Mouse (Mus musculus): ENCODE measurements around the gene Garem2.

Gene Garem2

GRCm38 (mm10) chr5:30111771-30112170 is 6.8 kb downstream of the Garem2 start:
- no peak for DNase-seq (ENCODE audit: low spot score)

GRCm38 (mm10) chr5:30112533-30113068 is 7.6 kb downstream of the Garem2 start:
- DNase-seq (ENCODE audit: low spot score), result no peak

DNA sequence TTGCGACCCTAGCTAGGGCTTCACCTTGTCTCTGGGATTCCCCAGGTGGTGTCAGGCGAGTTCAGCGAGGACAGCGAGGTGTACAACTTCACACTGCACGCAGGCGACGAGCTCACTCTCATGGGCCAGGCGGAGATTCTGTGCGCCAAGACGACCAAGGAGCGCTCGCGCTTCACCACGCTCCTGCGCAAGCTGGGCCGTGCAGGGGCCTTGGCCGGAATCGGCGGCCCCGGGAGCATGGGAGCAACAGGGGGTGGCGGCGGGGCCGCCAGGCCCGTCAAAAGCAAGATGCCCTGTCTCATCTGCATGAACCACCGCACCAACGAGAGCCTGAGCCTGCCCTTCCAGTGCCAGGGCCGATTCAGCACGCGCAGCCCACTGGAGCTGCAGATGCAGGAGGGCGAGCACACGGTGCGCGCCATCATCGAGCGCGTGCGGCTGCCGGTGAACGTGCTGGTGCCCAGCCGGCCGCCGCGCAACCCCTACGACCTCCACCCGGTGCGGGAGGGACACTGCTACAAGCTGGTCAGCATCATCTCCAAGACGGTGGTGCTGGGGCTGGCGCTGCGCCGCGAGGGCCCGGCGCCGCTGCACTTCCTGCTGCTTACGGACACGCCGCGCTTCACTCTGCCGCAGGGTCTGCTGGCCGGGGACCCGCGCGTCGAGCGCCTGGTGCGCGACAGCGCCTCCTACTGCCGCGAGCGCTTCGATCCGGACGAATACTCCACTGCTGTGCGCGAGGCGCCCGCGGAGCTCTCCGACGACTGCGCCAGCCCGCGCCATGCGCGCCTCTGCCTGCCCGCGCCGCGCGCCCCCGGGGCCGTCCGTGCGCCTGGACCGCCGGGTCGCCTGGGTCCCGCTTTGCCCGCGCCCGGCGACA is 9.2 kb downstream of the Garem2 start:
- no peak for DNase-seq (ENCODE audit: low spot score)

- DNase-seq (ENCODE audit: low spot score), result no peak
Measured at GRCm38 (mm10) chr5:30114761-30115140, 9.8 kb downstream of the Garem2 start.

GRCm38 (mm10) chr5:30115718-30116117 is 10.8 kb downstream of the Garem2 start:
- DNase-seq (ENCODE audit: low spot score), result no peak

DNA sequence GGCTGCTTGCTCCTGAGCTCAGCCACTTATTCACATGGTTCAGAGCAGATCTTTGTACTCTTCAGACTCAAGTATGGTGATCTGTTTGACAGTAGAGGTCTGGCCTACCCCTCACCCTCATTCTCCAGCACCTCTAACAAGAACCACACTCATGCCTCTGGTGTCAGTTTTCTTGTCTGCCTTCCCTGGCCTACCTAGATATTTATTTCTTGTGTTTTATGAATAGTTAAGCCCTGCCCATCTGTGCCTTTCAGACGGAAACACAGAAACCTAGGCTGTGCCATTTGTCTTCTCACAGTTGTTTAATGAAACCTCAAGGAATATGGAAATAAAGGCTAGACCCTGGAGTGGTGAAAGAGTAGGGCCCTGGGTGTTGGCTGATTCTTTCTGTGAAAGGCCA is 13.1 kb downstream of the Garem2 start:
- DNase-seq (ENCODE audit: low spot score), result no peak

DNA sequence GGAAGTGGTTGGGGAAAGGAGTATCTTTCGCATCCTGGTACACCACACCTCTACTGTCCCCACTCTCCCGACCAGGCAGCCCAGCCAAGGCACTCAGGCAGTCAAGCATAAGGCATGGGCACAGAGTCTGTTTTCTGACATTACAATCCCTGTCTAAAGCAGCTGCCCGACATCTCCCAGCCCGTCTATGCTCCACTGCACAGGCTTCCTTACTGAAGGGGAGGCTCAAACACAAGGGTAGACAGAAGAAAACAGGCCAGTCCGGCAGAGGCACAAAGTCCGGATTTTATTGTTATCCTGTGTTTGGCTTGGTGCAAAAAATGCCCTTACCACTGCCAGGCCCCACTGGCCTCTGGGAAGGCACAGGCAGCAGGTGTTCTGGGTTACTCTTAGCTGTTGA is 14.2 kb downstream of the Garem2 start:
- no peak for DNase-seq (ENCODE audit: low spot score)

GRCm38 (mm10) chr5:30120106-30120505 is 15.1 kb downstream of the Garem2 start:
- DNase-seq (ENCODE audit: low spot score), result no peak

GRCm38 (mm10) chr5:30122481-30122880 is 17.5 kb downstream of the Garem2 start:
- no peak for DNase-seq (ENCODE audit: low spot score)

DNA sequence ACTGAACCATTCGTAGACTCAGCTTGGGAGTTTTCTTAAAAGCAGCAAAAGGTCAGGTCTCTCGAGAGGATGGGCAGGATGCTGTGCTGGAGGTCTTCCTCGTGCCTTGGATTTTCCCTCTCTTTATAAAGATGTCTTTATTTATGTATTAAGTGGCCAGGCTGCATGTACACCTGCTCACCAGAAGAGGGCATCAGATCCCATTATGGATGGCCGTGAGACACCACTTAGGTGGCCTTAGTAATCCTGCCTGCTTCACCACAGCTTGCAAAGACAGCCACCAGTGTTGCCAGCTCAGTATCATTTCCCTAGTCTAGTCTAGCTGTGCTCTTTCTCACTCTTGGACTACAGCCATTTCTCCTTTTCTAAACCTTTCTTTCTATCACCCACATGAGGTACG is 20.6 kb downstream of the Garem2 start:
- DNase-seq (ENCODE audit: low spot score), result peak; percentile 43

DNA sequence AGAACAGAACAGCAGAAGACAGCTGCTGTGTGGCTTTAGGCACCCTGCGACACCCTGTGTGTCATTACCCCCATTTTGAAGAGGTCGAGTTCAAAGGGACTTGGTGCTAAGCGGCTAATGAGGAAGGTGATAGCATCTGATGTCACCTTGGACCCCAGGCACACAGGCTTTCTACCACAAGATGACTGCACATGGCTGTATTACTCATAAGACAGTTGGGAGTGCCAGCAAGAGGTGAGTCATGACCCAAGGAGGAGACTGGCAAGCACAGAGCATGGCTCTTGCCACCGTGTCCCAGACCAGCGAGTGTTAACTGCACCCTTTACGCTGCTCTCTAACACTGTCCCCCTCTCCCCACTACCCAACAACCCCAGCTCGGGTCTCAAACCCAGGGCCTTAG is 21.8 kb downstream of the Garem2 start:
- DNase-seq (ENCODE audit: low spot score), result peak; percentile 37

DNA sequence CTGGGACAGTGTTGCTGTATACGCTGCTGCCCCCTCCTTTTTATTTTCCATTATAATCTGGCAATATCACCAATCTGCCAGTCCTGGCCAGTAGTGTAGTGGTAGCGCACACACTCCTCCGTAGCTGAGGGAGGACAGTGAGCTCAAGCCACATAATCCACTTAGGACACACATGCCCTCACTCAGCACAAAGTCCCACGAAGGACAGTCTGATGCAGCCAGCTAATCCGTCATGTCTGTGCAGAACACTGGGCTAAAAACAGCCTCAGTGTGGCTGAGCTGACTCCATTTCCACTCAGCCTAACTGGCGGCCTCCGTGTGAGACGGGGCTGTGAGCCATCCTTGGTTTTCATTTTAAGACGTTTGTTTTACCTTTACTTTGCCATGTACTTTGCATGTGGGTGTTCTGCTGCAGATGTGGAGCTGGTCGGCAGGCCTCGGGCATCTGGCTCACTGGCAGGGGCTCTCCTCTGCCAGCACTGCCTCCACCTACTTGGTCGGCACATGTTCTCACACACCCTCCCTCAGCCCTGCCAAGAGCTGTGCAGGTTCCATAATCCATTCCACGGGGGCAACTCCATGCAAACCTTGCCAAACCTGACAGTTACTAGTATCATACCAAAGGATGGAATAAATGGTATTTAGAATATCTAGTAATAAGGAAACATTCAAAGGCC is 23.1 kb downstream of the Garem2 start:
- DNase-seq (ENCODE audit: low spot score), result no peak

- no peak for DNase-seq (ENCODE audit: low spot score)
Measured at GRCm38 (mm10) chr5:30128680-30129079, 23.7 kb downstream of the Garem2 start.

- no peak for DNase-seq (ENCODE audit: low spot score)
Measured at GRCm38 (mm10) chr5:30131246-30131645, 26.3 kb downstream of the Garem2 start.

DNA sequence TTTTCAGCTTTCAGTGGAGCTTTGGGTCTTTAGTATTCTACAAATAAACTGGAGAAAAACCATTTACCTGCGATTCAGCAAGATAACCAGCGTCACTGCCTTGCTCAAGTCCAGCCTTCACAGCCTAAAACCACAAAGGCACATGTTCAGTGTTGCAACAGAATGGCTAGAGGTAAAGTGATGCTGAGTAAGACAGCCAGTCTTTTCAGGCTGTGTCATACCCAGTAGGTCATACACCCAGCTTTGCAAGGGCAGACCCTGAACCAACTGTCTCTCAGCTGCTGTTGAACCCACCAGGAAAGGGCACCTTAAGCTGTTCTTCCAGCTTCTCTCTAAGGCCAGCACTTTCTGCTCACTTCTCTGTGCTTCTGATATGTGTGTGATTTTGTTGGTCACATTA is 27.2 kb downstream of the Garem2 start:
- DNase-seq (ENCODE audit: low spot score), result no peak

GRCm38 (mm10) chr5:30135711-30136231 is 30.8 kb downstream of the Garem2 start:
- peak; percentile 64 for DNase-seq (ENCODE audit: low spot score)

- DNase-seq (ENCODE audit: low spot score), result no peak
Measured at GRCm38 (mm10) chr5:30137271-30137670, 32.3 kb downstream of the Garem2 start.

DNA sequence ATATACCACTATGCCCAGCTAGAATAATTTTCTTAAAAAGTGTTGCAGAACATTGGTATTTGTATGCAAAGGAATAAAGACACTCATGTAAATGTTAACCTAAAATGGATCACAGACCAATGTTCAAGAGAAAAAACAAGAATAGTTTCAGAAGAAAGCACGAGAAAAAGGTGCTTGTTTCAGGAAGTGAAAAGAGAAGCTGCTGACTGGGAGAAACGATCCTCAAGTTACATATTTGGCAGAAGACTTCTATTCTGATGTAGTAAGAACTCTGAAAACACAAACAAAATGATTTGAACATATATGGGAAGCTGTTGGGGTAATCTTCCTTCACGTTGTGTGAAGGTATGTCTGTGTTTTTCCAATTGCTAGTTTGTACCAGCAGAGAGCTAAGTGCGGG is 33.2 kb downstream of the Garem2 start:
- no peak for DNase-seq (ENCODE audit: low spot score)

- DNase-seq (ENCODE audit: low spot score), result no peak
Measured at GRCm38 (mm10) chr5:30146526-30146925, 41.6 kb downstream of the Garem2 start.

- DNase-seq (ENCODE audit: low spot score), result no peak
Measured at GRCm38 (mm10) chr5:30148133-30148920, 43.4 kb downstream of the Garem2 start.

DNA sequence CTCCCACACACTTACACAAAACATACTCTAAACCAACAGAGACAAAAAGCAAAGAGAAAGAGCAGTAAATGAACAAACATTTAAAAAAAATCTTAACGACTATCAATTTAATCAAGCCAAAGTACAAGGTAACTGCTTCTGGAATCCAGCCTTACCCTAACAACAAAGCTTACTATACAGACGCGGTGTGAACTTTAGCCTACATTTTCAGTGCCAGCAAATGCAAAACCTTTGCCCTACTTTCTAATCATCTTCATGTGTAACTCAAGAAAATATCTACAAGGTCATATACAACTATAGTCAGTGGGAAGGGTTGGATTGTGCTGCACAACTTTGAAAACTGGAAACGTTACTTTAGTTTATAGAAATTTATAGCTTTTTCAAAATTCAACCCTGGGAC is 47.0 kb downstream of the Garem2 start:
- DNase-seq (ENCODE audit: low spot score), result no peak

GRCm38 (mm10) chr5:30152413-30152812 is 47.5 kb downstream of the Garem2 start:
- DNase-seq (ENCODE audit: low spot score), result no peak

All from adipocyte (in vitro differentiated cells).